In genomic region chr9:123504325-123504724, GRCm38 (mm10) we compare ENCODE assay signal across 8 mouse cellular contexts. TPM values are rescaled to one million over a fixed set of nuclear protein-coding genes. Genes with fewer than 3 reads are reported as not detected.
DNase-seq lines count a peak whose midpoint lies in the region; ATAC-seq and TF ChIP-seq lines count a peak whose summit lies in the region.

No protein-coding gene starts in this region.

- 10% methylated on average over 2 of the region's 2 CpGs for WGBS in heart, adult 2 months
- WGBS in bone marrow, adult 2 months = 21% methylated on average over 2 of the region's 2 CpGs
- 10% methylated on average over 2 of the region's 2 CpGs for WGBS in hindbrain, embryonic 11.5 days
- 11% methylated on average over 2 of the region's 2 CpGs for WGBS in midbrain, embryonic 12.5 days

- H3K36me3 ChIP-seq in heart, adult 2 months (ENCODE audit: control insufficient read depth, insufficient read depth, low read length) = peaks cover 26% of the 10 kb centered on the region
- no peaks in the 10 kb centered on the region for H3K36me3 ChIP-seq in hindbrain, embryonic 11.5 days (ENCODE audit: control insufficient read depth, insufficient read depth, low read length)
- H3K36me3 ChIP-seq in midbrain, embryonic 12.5 days = peaks cover 20% of the 10 kb centered on the region
- H3K36me3 ChIP-seq in testis, adult 2 months (ENCODE audit: control insufficient read depth, insufficient read depth, low read length) = no peaks in the 10 kb centered on the region

- TF ChIP-seq CTCF in heart, adult 2 months (IDR thresholded peaks at IDR 0.05) = no peak
- peak; percentile 91 for TF ChIP-seq CTCF in bone marrow, adult 2 months (IDR thresholded peaks at IDR 0.05; ENCODE audit: control insufficient read depth, insufficient read depth, low read length)
- TF ChIP-seq CTCF in embryonic fibroblast, embryonic 13.5 days (IDR thresholded peaks at IDR 0.05; ENCODE audit: borderline replicate concordance, insufficient read depth, low read length) = peak; percentile 80; the same call in 1 of the 2 replicates
- TF ChIP-seq CTCF in testis, adult 2 months (IDR thresholded peaks at IDR 0.05; ENCODE audit: control insufficient read depth, insufficient read depth, insufficient replicate concordance, low read depth, low read length) = peak; percentile 70; the same call in 1 of the 2 replicates

- H3K9ac ChIP-seq in heart, adult 2 months (ENCODE audit: low read depth, low read length) = no peak overlapping the region
- H3K9ac ChIP-seq in hindbrain, embryonic 11.5 days (ENCODE audit: low read depth, low read length) = no peak overlapping the region
- no peak overlapping the region for H3K9ac ChIP-seq in midbrain, embryonic 12.5 days (replicated peaks)

- peaks cover 10% of the 10 kb centered on the region for H3K4me1 ChIP-seq in heart, adult 2 months (ENCODE audit: control insufficient read depth, insufficient read depth, low read length)
- no peaks in the 10 kb centered on the region for H3K4me1 ChIP-seq in bone marrow, adult 2 months (ENCODE audit: control insufficient read depth, insufficient read depth, low read length)
- peaks cover 4% of the 10 kb centered on the region; the same call in 1 of the 2 replicates for H3K4me1 ChIP-seq in embryonic fibroblast, embryonic 13.5 days (ENCODE audit: control insufficient read depth, insufficient read depth, low read length)
- no peaks in the 10 kb centered on the region for H3K4me1 ChIP-seq in hindbrain, embryonic 11.5 days (replicated peaks; ENCODE audit: control insufficient read depth, insufficient read depth, low read length)
- no peaks in the 10 kb centered on the region for H3K4me1 ChIP-seq in midbrain, embryonic 12.5 days
- H3K4me1 ChIP-seq in testis, adult 2 months (ENCODE audit: control insufficient read depth, insufficient read depth, low read length) = no peaks in the 10 kb centered on the region

- peak; percentile 80 for TF ChIP-seq EP300 in heart, adult 2 months (IDR thresholded peaks at IDR 0.05; ENCODE audit: insufficient read depth, low read depth, low read length)

- H3K79me2 ChIP-seq in heart, adult 2 months (replicated peaks; ENCODE audit: control insufficient read depth, insufficient read depth, low read length) = no peaks in the 10 kb centered on the region; the same call in 1 of the 2 replicates

- H3K9me3 ChIP-seq in hindbrain, embryonic 11.5 days (ENCODE audit: control insufficient read depth, low read length) = no peaks in the 10 kb centered on the region
- no peaks in the 10 kb centered on the region for H3K9me3 ChIP-seq in midbrain, embryonic 12.5 days

- no peak for TF ChIP-seq POLR2A in heart, adult 2 months (IDR thresholded peaks at IDR 0.05; ENCODE audit: insufficient read depth, low read depth, low read length)
- TF ChIP-seq POLR2A in bone marrow, adult 2 months (IDR thresholded peaks at IDR 0.05; ENCODE audit: borderline replicate concordance, control insufficient read depth, low read depth, low read length) = no peak
- no peak for TF ChIP-seq POLR2A in embryonic fibroblast, embryonic 13.5 days (IDR thresholded peaks at IDR 0.05; ENCODE audit: low read depth, low read length)
- no peak for TF ChIP-seq POLR2A in testis, adult 2 months (IDR thresholded peaks at IDR 0.05; ENCODE audit: control insufficient read depth, low read depth, low read length)

- H3K4me2 ChIP-seq in hindbrain, embryonic 11.5 days (replicated peaks; ENCODE audit: low read depth, low read length) = no peak overlapping the region
- no peak overlapping the region for H3K4me2 ChIP-seq in midbrain, embryonic 12.5 days (replicated peaks)

- ATAC-seq in hindbrain, embryonic 11.5 days (ENCODE audit: low FRiP score) = peak; percentile 56; the same call in 1 of the 2 replicates
- peak; percentile 62; the same call in 1 of the 2 replicates for ATAC-seq in midbrain, embryonic 12.5 days (ENCODE audit: low FRiP score, low read depth)

- DNase-seq in heart, adult 2 months = peak in 1 of 2 experiments; percentile 43
- DNase-seq in heart, postnatal 25 days (ENCODE audit: low spot score) = no peak
- peak; percentile 70 for DNase-seq in hindbrain, embryonic 11.5 days (ENCODE audit: low spot score)
- peak; percentile 17 to 30 for DNase-seq in layer of hippocampus, postnatal 36 days

- H3K27ac ChIP-seq in heart, adult 2 months = peak overlapping the region; percentile 24; the same call in 1 of the 2 replicates
- H3K27ac ChIP-seq in bone marrow, adult 2 months (ENCODE audit: control insufficient read depth, insufficient read depth, low read depth, low read length, poor library complexity) = no peak overlapping the region
- no peak overlapping the region for H3K27ac ChIP-seq in embryonic fibroblast, embryonic 13.5 days (ENCODE audit: insufficient read depth, low read length)
- H3K27ac ChIP-seq in hindbrain, embryonic 11.5 days (ENCODE audit: low read depth, low read length) = no peak overlapping the region
- H3K27ac ChIP-seq in midbrain, embryonic 12.5 days (replicated peaks) = no peak overlapping the region
- H3K27ac ChIP-seq in testis, adult 2 months (ENCODE audit: control insufficient read depth, insufficient read depth, low read depth, low read length) = no peak overlapping the region

- no peaks in the 10 kb centered on the region for H3K27me3 ChIP-seq in heart, adult 2 months (ENCODE audit: control insufficient read depth, insufficient read depth, low read length)
- H3K27me3 ChIP-seq in hindbrain, embryonic 11.5 days (ENCODE audit: control insufficient read depth, insufficient read depth, low read length) = no peaks in the 10 kb centered on the region
- H3K27me3 ChIP-seq in midbrain, embryonic 12.5 days = no peaks in the 10 kb centered on the region
- no peaks in the 10 kb centered on the region for H3K27me3 ChIP-seq in testis, adult 2 months (ENCODE audit: control insufficient read depth, insufficient read depth, low read length)

- intact Hi-C loops in heart, adult 2 months (cut with DNase I) = loop anchor here (1.0 to 2.0 kb wide), 3 partner anchors 20 to 54 kb away; partner anchors contain the start of gene Limd1
- intact Hi-C loops in heart, postnatal 25 days (cut with DNase I) = loop anchor here (1.0 to 2.0 kb wide), 2 partner anchors 26 to 54 kb away; partner anchors contain the start of gene Limd1

- no peak overlapping the region for H3K4me3 ChIP-seq in heart, adult 2 months
- no peak overlapping the region for H3K4me3 ChIP-seq in bone marrow, adult 2 months (replicated peaks; ENCODE audit: control insufficient read depth, low read depth, low read length)
- H3K4me3 ChIP-seq in embryonic fibroblast, embryonic 13.5 days (ENCODE audit: insufficient read depth, low read length) = no peak overlapping the region
- no peak overlapping the region for H3K4me3 ChIP-seq in hindbrain, embryonic 11.5 days (ENCODE audit: low read depth, low read length)
- H3K4me3 ChIP-seq in midbrain, embryonic 12.5 days = no peak overlapping the region
- no peak overlapping the region for H3K4me3 ChIP-seq in testis, adult 2 months (ENCODE audit: control insufficient read depth, low read depth, low read length)

RNA-seq across cellular contexts. Expression of gene Sacm1l, which starts 25.2 kb away (rescaled TPM):
- total RNA-seq in heart, adult 2 months (2021) = 10 to 100 TPM; 35.4 to 36.8 TPM
- 8.3 and 18.9 TPM in 2 replicates for polyA plus RNA-seq in heart, adult 2 months (2012; rRNA removed)
- total RNA-seq in heart, postnatal 25 days (2021) = 10 to 100 TPM; 32.4 to 35.8 TPM
- 5.8 and 9.0 TPM in 2 replicates for polyA plus RNA-seq in bone marrow, adult 2 months (2011; ENCODE audit: insufficient read depth, insufficient read length, low replicate concordance, missing spikeins)
- polyA plus RNA-seq in embryonic fibroblast, embryonic 13.5 days (2011; ENCODE audit: insufficient read length, low read depth, missing spikeins) = 58.0 and 65.2 TPM in 2 replicates
- 50.6 and 60.1 TPM in 2 replicates for polyA plus RNA-seq in hindbrain, embryonic 11.5 days (2014; fragmentation: Nextera tagmentation; extraction: Ambion mirVana)
- 10 to 100 TPM; 59.3 to 63.7 TPM for total RNA-seq in layer of hippocampus, postnatal 36 days (2021)
- polyA plus RNA-seq in midbrain, embryonic 12.5 days (2016; fragmentation: Nextera tagmentation; extraction: Ambion mirVana) = 51.5 and 54.2 TPM in 2 replicates
- 2.9 and 5.1 TPM in 2 replicates for polyA plus RNA-seq in testis, adult 2 months (2012; rRNA removed)

RNA-seq across cellular contexts. Expression of gene Limd1, which starts 25.8 kb away (rescaled TPM):
- 10 to 100 TPM; 33.7 to 48.9 TPM for total RNA-seq in heart, adult 2 months (2021)
- 34.6 and 50.0 TPM in 2 replicates for polyA plus RNA-seq in heart, adult 2 months (2012; rRNA removed)
- total RNA-seq in heart, postnatal 25 days (2021) = 10 to 100 TPM; 31.2 to 37.8 TPM
- polyA plus RNA-seq in bone marrow, adult 2 months (2011; ENCODE audit: insufficient read depth, insufficient read length, low replicate concordance, missing spikeins) = 16.0 and 19.0 TPM in 2 replicates
- 29.1 and 29.7 TPM in 2 replicates for polyA plus RNA-seq in embryonic fibroblast, embryonic 13.5 days (2011; ENCODE audit: insufficient read length, low read depth, missing spikeins)
- 37.5 and 40.0 TPM in 2 replicates for polyA plus RNA-seq in hindbrain, embryonic 11.5 days (2014; fragmentation: Nextera tagmentation; extraction: Ambion mirVana)
- total RNA-seq in layer of hippocampus, postnatal 36 days (2021) = 1 to 10 TPM; 7.5 to 7.7 TPM
- 40.9 and 45.3 TPM in 2 replicates for polyA plus RNA-seq in midbrain, embryonic 12.5 days (2016; fragmentation: Nextera tagmentation; extraction: Ambion mirVana)
- 34.7 and 43.1 TPM in 2 replicates for polyA plus RNA-seq in testis, adult 2 months (2012; rRNA removed)
